Mouse (Mus musculus): ENCODE measurements around the gene Whrn. TPM values are rescaled to one million over a fixed set of nuclear protein-coding genes. Genes with fewer than 3 reads are reported as not detected.

The Whrn gene
- total and polyA plus RNA-seq, 2 experiments, result 0.37 to 0.89 TPM

- H3K27ac ChIP-seq (replicated peaks; ENCODE audit: insufficient read depth, low read depth, low read length), result no peak overlapping the region
- TF ChIP-seq CTCF (IDR thresholded peaks at IDR 0.05; ENCODE audit: low read depth, low read length), result no peak
- no peaks in the 10 kb centered on the region for H3K27me3 ChIP-seq (ENCODE audit: control insufficient read depth, insufficient read depth, low read length)
- H3K4me1 ChIP-seq (ENCODE audit: control insufficient read depth, insufficient read depth, low read length), result no peaks in the 10 kb centered on the region
- no peak overlapping the region for H3K4me3 ChIP-seq (ENCODE audit: insufficient read depth, low read depth, low read length)
- no peaks in the 10 kb centered on the region for H3K36me3 ChIP-seq (ENCODE audit: control insufficient read depth, insufficient read depth, low read length)
- H3K9ac ChIP-seq (ENCODE audit: low read depth, low read length), result no peak overlapping the region
- no peak for DNase-seq (ENCODE audit: extremely low read depth, low read depth, low spot score)
- WGBS, result 89% methylated on average over 6 of the region's 6 CpGs
- H3K79me2 ChIP-seq (ENCODE audit: control insufficient read depth, insufficient read depth, low read length), result no peaks in the 10 kb centered on the region
Observed at GRCm38 (mm10) chr4:63388029-63388428, 107.8 kb downstream of the Whrn start.

- 79% methylated on average over 11 of the region's 11 CpGs for WGBS
- Histone ChIP-seq H3K27me3 (ENCODE audit: control insufficient read depth, insufficient read depth, low read length) (no peaks in the 10 kb centered on the region), H3K79me2 (ENCODE audit: control insufficient read depth, insufficient read depth, low read length) (no peaks in the 10 kb centered on the region), H3K4me1 (ENCODE audit: control insufficient read depth, insufficient read depth, low read length) (no peaks in the 10 kb centered on the region), H3K36me3 (ENCODE audit: control insufficient read depth, insufficient read depth, low read length) (no peaks in the 10 kb centered on the region), H3K4me3 (ENCODE audit: insufficient read depth, low read depth, low read length) (no peak overlapping the region), H3K9ac (ENCODE audit: low read depth, low read length) (no peak overlapping the region), H3K27ac (replicated peaks; ENCODE audit: insufficient read depth, low read depth, low read length) (no peak overlapping the region)
- TF ChIP-seq POLR2A (IDR thresholded peaks at IDR 0.05; ENCODE audit: extremely low read depth, insufficient read depth, low read length), result no peak
- no peak for TF ChIP-seq CTCF (IDR thresholded peaks at IDR 0.05; ENCODE audit: low read depth, low read length)
- DNase-seq (ENCODE audit: extremely low read depth, low read depth, low spot score), result no peak
Observed at GRCm38 (mm10) chr4:63385784-63386183, 110.0 kb downstream of the Whrn start.

- WGBS, result 87% methylated on average over 3 of the region's 3 CpGs
- no peak overlapping the region for H3K9ac ChIP-seq (ENCODE audit: low read depth, low read length)
- no peak overlapping the region for H3K27ac ChIP-seq (replicated peaks; ENCODE audit: insufficient read depth, low read depth, low read length)
- H3K4me3 ChIP-seq (ENCODE audit: insufficient read depth, low read depth, low read length), result no peak overlapping the region
- H3K4me1 ChIP-seq (ENCODE audit: control insufficient read depth, insufficient read depth, low read length), result no peaks in the 10 kb centered on the region
- TF ChIP-seq CTCF (IDR thresholded peaks at IDR 0.05; ENCODE audit: low read depth, low read length) (no peak), POLR2A (IDR thresholded peaks at IDR 0.05; ENCODE audit: extremely low read depth, insufficient read depth, low read length) (no peak)
- no peaks in the 10 kb centered on the region for H3K79me2 ChIP-seq (ENCODE audit: control insufficient read depth, insufficient read depth, low read length)
- H3K36me3 ChIP-seq (ENCODE audit: control insufficient read depth, insufficient read depth, low read length), result no peaks in the 10 kb centered on the region
- no peaks in the 10 kb centered on the region for H3K27me3 ChIP-seq (ENCODE audit: control insufficient read depth, insufficient read depth, low read length)
- DNase-seq (ENCODE audit: extremely low read depth, low read depth, low spot score), result no peak
Observed at GRCm38 (mm10) chr4:63385253-63385652, 110.5 kb downstream of the Whrn start.

- Histone ChIP-seq H3K4me1 (ENCODE audit: control insufficient read depth, insufficient read depth, low read length) (no peaks in the 10 kb centered on the region), H3K9ac (ENCODE audit: low read depth, low read length) (no peak overlapping the region), H3K4me3 (ENCODE audit: insufficient read depth, low read depth, low read length) (no peak overlapping the region), H3K27me3 (ENCODE audit: control insufficient read depth, insufficient read depth, low read length) (no peaks in the 10 kb centered on the region), H3K27ac (replicated peaks; ENCODE audit: insufficient read depth, low read depth, low read length) (no peak overlapping the region), H3K79me2 (ENCODE audit: control insufficient read depth, insufficient read depth, low read length) (no peaks in the 10 kb centered on the region), H3K36me3 (ENCODE audit: control insufficient read depth, insufficient read depth, low read length) (no peaks in the 10 kb centered on the region)
- no peak for DNase-seq (ENCODE audit: extremely low read depth, low read depth, low spot score)
- WGBS, result 97% methylated on average over 4 of the region's 4 CpGs
- no peak for TF ChIP-seq CTCF (IDR thresholded peaks at IDR 0.05; ENCODE audit: low read depth, low read length)
- no peak for TF ChIP-seq POLR2A (IDR thresholded peaks at IDR 0.05; ENCODE audit: extremely low read depth, insufficient read depth, low read length)
Observed at GRCm38 (mm10) chr4:63384262-63384661, 111.5 kb downstream of the Whrn start.

GRCm38 (mm10) chr4:63383474-63383873 lies 112.3 kb downstream of the Whrn start:
- Histone ChIP-seq H3K9ac (ENCODE audit: low read depth, low read length) (no peak overlapping the region), H3K4me3 (ENCODE audit: insufficient read depth, low read depth, low read length) (no peak overlapping the region), H3K27ac (replicated peaks; ENCODE audit: insufficient read depth, low read depth, low read length) (no peak overlapping the region), H3K4me1 (ENCODE audit: control insufficient read depth, insufficient read depth, low read length) (no peaks in the 10 kb centered on the region), H3K79me2 (ENCODE audit: control insufficient read depth, insufficient read depth, low read length) (no peaks in the 10 kb centered on the region), H3K36me3 (ENCODE audit: control insufficient read depth, insufficient read depth, low read length) (no peaks in the 10 kb centered on the region), H3K27me3 (ENCODE audit: control insufficient read depth, insufficient read depth, low read length) (no peaks in the 10 kb centered on the region)
- WGBS, result 89% methylated on average over 12 of the region's 12 CpGs
- DNase-seq (ENCODE audit: extremely low read depth, low read depth, low spot score), result no peak
- TF ChIP-seq CTCF (IDR thresholded peaks at IDR 0.05; ENCODE audit: low read depth, low read length) (no peak), POLR2A (IDR thresholded peaks at IDR 0.05; ENCODE audit: extremely low read depth, insufficient read depth, low read length) (no peak)

GRCm38 (mm10) chr4:63382676-63383369 lies 113.0 kb downstream of the Whrn start:
- 90% methylated on average over 4 of the region's 4 CpGs for WGBS
- no peak overlapping the region for H3K27ac ChIP-seq (replicated peaks; ENCODE audit: insufficient read depth, low read depth, low read length)
- H3K4me3 ChIP-seq (ENCODE audit: insufficient read depth, low read depth, low read length), result no peak overlapping the region
- TF ChIP-seq CTCF (IDR thresholded peaks at IDR 0.05; ENCODE audit: low read depth, low read length) (no peak), POLR2A (IDR thresholded peaks at IDR 0.05; ENCODE audit: extremely low read depth, insufficient read depth, low read length) (no peak)
- DNase-seq (ENCODE audit: extremely low read depth, low read depth, low spot score), result no peak
- H3K4me1 ChIP-seq (ENCODE audit: control insufficient read depth, insufficient read depth, low read length), result no peaks in the 10 kb centered on the region
- H3K79me2 ChIP-seq (ENCODE audit: control insufficient read depth, insufficient read depth, low read length), result no peaks in the 10 kb centered on the region
- H3K9ac ChIP-seq (ENCODE audit: low read depth, low read length), result no peak overlapping the region
- H3K27me3 ChIP-seq (ENCODE audit: control insufficient read depth, insufficient read depth, low read length), result no peaks in the 10 kb centered on the region
- H3K36me3 ChIP-seq (ENCODE audit: control insufficient read depth, insufficient read depth, low read length), result no peaks in the 10 kb centered on the region
